Mouse (Mus musculus) ES-E14 (cell line): ENCODE measurements around the gene Nup133. TPM values are rescaled to one million over a fixed set of nuclear protein-coding genes. Genes with fewer than 3 reads are reported as not detected.

ENCODE experiments used
- DNase-seq: peaks from one replicate; pipeline ENCODE4 v3.0.0-alpha.2; 2013; ENCODE audit warnings: low read depth, low spot score
- H3K27ac ChIP-seq: 2 replicates; pipeline ENCODE4 v1.5.1; 2012; ENCODE audit warnings: low read depth, mild to moderate bottlenecking, low read length, moderate library complexity, mixed read lengths; ENCODE audit not compliant: poor library complexity, insufficient read depth, severe bottlenecking
- H3K36me3 ChIP-seq: 2 replicates; pipeline ENCODE4 v1.6.1; 2012; ENCODE audit warnings: mild to moderate bottlenecking, low read length, moderate library complexity, mixed read lengths; ENCODE audit not compliant: control insufficient read depth, poor library complexity, insufficient read depth, severe bottlenecking
- H3K4me1 ChIP-seq, 2 experiments: fragments of 150-350 bp in 1 of 2; sonication (generic) in 1 of 2; 2 replicates each; pipeline ENCODE4 v1.6.1; 2012; ENCODE audit warnings: low read length in 2 of 2, mild to moderate bottlenecking in 1 of 2, mixed read lengths in 1 of 2; ENCODE audit not compliant: control insufficient read depth in 2 of 2, insufficient read depth in 2 of 2, poor library complexity in 1 of 2
- H3K4me3 ChIP-seq, 2 experiments: fragments of 150-350 bp in 1 of 2; sonication (generic) in 1 of 2; 2 replicates each; pipeline ENCODE4 v1.5.1; 2012; ENCODE audit warnings: low read length in 2 of 2, low read depth in 1 of 2, mild to moderate bottlenecking in 1 of 2, mixed read lengths in 1 of 2; ENCODE audit not compliant: insufficient read depth in 1 of 2, poor library complexity in 1 of 2, severe bottlenecking in 1 of 2
- H3K9ac ChIP-seq: 2 replicates; pipeline ENCODE4 v1.6.1; 2012; ENCODE audit warnings: low read depth, mild to moderate bottlenecking, low read length, mixed read lengths; ENCODE audit not compliant: poor library complexity, insufficient read depth, severe bottlenecking
- H3K9me3 ChIP-seq: fragments of 150-350 bp; sonication (generic); 2 replicates; pipeline ENCODE4 v1.6.1; 2012; ENCODE audit warnings: low read depth, mild to moderate bottlenecking, low read length; ENCODE audit not compliant: control insufficient read depth, insufficient read depth
- CHD2 ChIP-seq: IDR thresholded peaks from 2 replicates; pipeline ENCODE4 v1.6.1; 2014; ENCODE audit warnings: mild to moderate bottlenecking, low read depth, low read length, inconsistent platforms
- HCFC1 ChIP-seq: IDR thresholded peaks from 2 replicates; pipeline ENCODE4 v1.6.1; 2012; ENCODE audit warnings: low read length, inconsistent platforms, borderline replicate concordance; ENCODE audit not compliant: insufficient read depth
- MAFK ChIP-seq: IDR thresholded peaks from 2 replicates; pipeline ENCODE4 v1.6.1; 2014; ENCODE audit warnings: mild to moderate bottlenecking, low read depth, low read length, inconsistent platforms; ENCODE audit not compliant: insufficient read depth
- ZC3H11A ChIP-seq: IDR thresholded peaks from 2 replicates; pipeline ENCODE4 v1.6.1; 2012; ENCODE audit warnings: low read depth, mild to moderate bottlenecking, inconsistent platforms, low read length, borderline replicate concordance
- ZNF384 ChIP-seq: IDR thresholded peaks from 2 replicates; pipeline ENCODE4 v1.6.1; 2012; ENCODE audit warnings: low read depth, low read length, inconsistent platforms
- in situ Hi-C, 2 experiments: fragments of 600-800 bp; cut with MboI; formaldehyde crosslinking; loops; one replicate each; pipeline ENCODE4 v1.15.1; 2025; ENCODE audit warnings: low sequenced_read_pairs in 2 of 2, inconsistent platforms in 1 of 2; ENCODE audit not compliant: unreplicated experiment in 2 of 2
- total RNA-seq: library from RNA; depleted of rRNA; stranded (reverse); fragments of 300-350 nt; gene quantifications from 2 replicates; pipeline ENCODE4 v1.2.3, GENCODE M21; 2012

Nup133 gene
- total RNA-seq, 1 experiment: 71.0 TPM

DNA sequence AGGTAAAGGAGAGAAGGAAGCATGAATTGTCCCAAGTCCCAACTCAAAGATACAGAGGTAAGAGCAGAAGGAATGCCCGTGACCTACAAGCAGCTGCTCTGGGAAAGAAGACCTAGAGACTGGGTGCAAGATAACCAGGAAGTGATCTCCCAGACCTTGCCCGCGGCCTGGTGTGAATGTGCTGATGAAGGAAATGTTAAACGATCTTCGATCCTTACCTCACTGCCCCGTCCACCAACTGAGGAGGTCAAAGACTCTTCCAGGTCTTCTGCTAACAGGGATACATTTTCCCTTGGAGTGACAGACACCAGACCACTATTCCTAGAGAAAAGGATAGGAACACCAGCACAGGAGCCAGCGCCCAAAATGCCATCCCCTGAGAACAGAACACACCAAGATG lies 20.0 kb downstream of the Nup133 start:
- in situ Hi-C loops: no loop called here
- Histone ChIP-seq H3K9ac (no peak overlapping the region), H3K36me3 (peaks cover 44% of the 10 kb centered on the region), H3K4me1 (no peaks in the 10 kb centered on the region), H3K9me3 (no peaks in the 10 kb centered on the region), H3K27ac (no peak overlapping the region), H3K4me3 (no peak overlapping the region)
- no peak for DNase-seq
- TF ChIP-seq MAFK (no peak), HCFC1 (no peak), CHD2 (no peak), ZNF384 (no peak), ZC3H11A (no peak)

DNA sequence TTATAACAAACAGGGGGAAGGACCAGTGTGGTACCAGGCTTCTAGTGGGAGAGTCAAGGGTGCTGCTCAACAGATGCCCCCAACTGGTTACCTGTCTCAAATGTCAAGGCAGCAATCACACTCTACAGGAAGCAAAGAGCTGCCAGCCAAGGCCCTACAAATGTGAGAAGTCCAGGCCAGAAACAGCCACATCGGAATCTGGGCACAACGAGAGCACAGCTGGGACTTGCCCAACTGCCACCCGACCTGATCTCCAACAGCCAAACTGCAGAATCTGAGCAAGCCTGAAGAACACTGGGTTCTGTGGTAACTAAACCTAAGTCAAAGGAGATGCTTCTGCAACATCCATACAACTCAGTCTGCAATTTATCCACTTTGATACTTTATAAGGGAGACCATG lies 23.4 kb downstream of the Nup133 start:
- H3K36me3 ChIP-seq: peaks cover 65% of the 10 kb centered on the region
- TF ChIP-seq ZC3H11A (no peak), CHD2 (no peak), ZNF384 (no peak), HCFC1 (no peak), MAFK (no peak)
- H3K4me1 ChIP-seq: no peaks in the 10 kb centered on the region
- in situ Hi-C loops: no loop called here
- no peaks in the 10 kb centered on the region for H3K9me3 ChIP-seq
- H3K27ac ChIP-seq: no peak overlapping the region
- H3K9ac ChIP-seq: no peak overlapping the region
- no peak overlapping the region for H3K4me3 ChIP-seq
- no peak for DNase-seq

DNA sequence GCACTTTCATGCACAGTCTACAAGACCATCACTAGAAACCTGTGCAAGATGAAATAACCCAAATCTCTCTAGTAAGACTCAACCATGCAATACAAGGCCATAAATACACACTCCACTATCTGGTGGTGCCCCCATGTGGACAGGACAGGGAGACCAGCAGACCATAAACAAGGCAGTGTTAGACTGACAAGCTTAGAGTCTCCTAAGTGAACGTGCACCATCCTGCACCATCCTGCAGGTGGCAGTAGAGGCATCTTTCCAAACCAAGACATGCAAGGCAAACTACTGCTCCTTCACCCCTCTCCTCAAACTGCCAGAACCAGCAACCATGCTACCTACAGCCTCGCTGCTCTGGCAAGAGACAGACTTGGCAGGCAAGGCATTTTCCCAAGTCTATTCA lies 24.3 kb downstream of the Nup133 start:
- Histone ChIP-seq H3K36me3 (peaks cover 68% of the 10 kb centered on the region), H3K9ac (no peak overlapping the region), H3K4me1 (no peaks in the 10 kb centered on the region), H3K4me3 (no peak overlapping the region), H3K27ac (no peak overlapping the region), H3K9me3 (no peaks in the 10 kb centered on the region)
- TF ChIP-seq MAFK: no peak
- TF ChIP-seq ZC3H11A: peak; percentile 48; the same call in 1 of the 2 replicates
- in situ Hi-C loops: no loop called here
- DNase-seq: peak; percentile 92

DNA sequence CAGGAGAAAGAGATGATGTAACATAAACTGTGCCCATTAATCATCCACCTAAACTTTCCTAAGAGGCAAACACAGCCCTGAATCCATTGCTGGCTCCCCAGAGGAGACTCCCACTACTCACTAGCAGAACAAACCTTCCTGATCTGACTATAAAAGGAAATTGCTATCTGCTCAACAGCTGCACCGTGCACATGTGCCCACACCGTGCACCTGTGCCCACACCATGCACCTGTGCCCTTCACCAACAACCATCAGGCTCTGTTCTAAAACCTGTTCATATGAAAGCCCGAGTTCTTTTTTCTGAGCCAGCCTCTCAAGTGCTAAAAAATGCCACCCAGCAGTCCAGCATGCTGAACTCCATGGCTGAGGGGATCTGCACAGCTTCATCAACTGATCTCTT lies 34.4 kb downstream of the Nup133 start:
- H3K4me1 ChIP-seq: no peaks in the 10 kb centered on the region
- H3K36me3 ChIP-seq: peaks cover 56% of the 10 kb centered on the region
- no peak for DNase-seq
- in situ Hi-C loops: no loop called here
- no peak overlapping the region for H3K4me3 ChIP-seq
- H3K9ac ChIP-seq: no peak overlapping the region
- TF ChIP-seq MAFK (no peak), HCFC1 (no peak), CHD2 (no peak), ZC3H11A (no peak), ZNF384 (no peak)
- H3K27ac ChIP-seq: no peak overlapping the region
- H3K9me3 ChIP-seq: no peaks in the 10 kb centered on the region

DNA sequence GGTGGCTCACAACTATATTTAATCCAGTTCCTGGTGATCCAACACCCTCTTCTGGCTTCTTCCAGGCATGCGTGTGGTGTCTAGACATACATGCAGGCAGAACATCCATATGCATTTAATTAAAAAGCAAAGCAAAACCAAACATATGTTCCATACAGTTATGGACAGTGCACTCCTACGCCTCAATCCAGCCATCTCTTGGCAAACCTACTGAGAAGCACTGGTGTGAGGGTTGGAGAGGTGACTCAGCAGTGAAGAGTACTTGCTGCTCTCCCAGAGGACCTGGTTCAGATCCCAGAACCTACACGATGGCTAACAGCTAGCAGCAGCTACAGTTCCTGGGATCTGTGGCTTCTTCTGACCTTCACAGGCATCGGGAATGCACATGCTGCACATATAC lies 36.8 kb downstream of the Nup133 start:
- TF ChIP-seq MAFK: no peak
- TF ChIP-seq CHD2: no peak
- no peak for TF ChIP-seq HCFC1
- TF ChIP-seq ZC3H11A: no peak
- no peak overlapping the region for H3K9ac ChIP-seq
- in situ Hi-C loops: no loop called here
- no peaks in the 10 kb centered on the region for H3K4me1 ChIP-seq
- no peaks in the 10 kb centered on the region for H3K9me3 ChIP-seq
- H3K4me3 ChIP-seq: no peak overlapping the region
- H3K27ac ChIP-seq: no peak overlapping the region
- no peak for DNase-seq
- H3K36me3 ChIP-seq: peaks cover 51% of the 10 kb centered on the region
